Mouse (Mus musculus) heart, adult 2 months (tissue): ENCODE measurements around the gene Ggps1.

Experiments
- CTCF ChIP-seq: fragments of 200-600 bp; IDR thresholded peaks from 2 replicates; pipeline ENCODE4 v1.8.1; 2022; ENCODE audit warnings: antibody characterized with exemption, mild to moderate bottlenecking, moderate library complexity
- EP300 ChIP-seq: fragments of 200-500 bp; IDR thresholded peaks from 2 replicates; pipeline ENCODE4 v1.6.1; 2011; ENCODE audit warnings: low read depth, low read length, control low read depth; ENCODE audit not compliant: insufficient read depth
- POLR2A ChIP-seq: fragments of 200-500 bp; IDR thresholded peaks from 2 replicates; pipeline ENCODE4 v1.6.1; 2011; ENCODE audit warnings: mild to moderate bottlenecking, low read depth, low read length, control low read depth; ENCODE audit not compliant: insufficient read depth

DNA sequence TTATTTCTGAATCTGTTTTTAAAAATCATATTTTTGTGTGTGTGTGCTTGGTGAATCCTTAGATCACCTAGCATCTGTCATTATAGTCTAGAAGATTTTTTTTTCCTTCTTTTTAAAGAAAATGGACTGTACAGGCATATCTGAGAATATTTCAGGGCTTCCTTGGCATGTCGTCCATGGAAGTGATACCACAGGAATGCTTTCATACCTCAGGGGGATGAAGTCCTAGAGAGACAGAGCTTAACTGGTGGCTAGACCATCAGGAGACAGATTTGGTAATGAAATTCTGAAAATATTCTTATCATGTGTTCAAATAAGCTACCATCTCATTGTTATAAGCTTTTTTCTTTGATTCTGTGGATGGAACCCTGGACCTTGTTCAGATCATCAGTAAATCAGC, 39.7 kb upstream of the Ggps1 start:
- no peak for TF ChIP-seq CTCF
- TF ChIP-seq POLR2A: no peak
- no peak for TF ChIP-seq EP300
